Comparison of ENCODE assay signal across 13 mouse cellular contexts in the genomic region with DNA sequence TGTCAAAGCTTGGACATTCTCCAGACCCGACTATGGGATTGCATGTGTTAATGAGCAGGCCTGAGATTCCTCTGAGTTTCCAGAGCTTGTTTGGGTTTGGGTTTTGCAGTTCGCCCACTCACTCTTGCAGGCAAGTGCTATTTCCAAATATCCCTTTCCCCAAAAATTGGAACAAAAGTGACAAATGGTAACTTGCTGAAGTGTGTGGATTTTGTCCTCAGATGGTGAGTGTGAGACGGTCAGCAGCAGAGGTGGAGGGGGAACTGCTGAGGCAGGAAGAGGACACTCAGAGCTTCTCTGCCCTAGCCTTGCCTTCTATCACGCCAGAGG.
DNase-seq lines count a peak whose midpoint lies in the region; ATAC-seq and TF ChIP-seq lines count a peak whose summit lies in the region.
"Had no signal": no experiment of that assay in that cellular context is flagged by ENCODE, and none has a peak within 500 bp of the region (broad histone marks: within the 10 kb centered on the region; RNA-seq: fewer than 3 reads in every experiment).

No protein-coding gene starts in this region.

- no peaks in the 10 kb centered on the region for H3K27me3 ChIP-seq in heart, embryonic 11.5 days (ENCODE audit: control insufficient read depth, insufficient read depth, low read length)
- no peaks in the 10 kb centered on the region for H3K27me3 ChIP-seq in lung, embryonic 16.5 days (ENCODE audit: control insufficient read depth, insufficient read depth, low read depth, low read length)
- H3K27me3 ChIP-seq in heart, postnatal 0 days (ENCODE audit: control insufficient read depth, insufficient read depth, low read length): no peaks in the 10 kb centered on the region
- no peaks in the 10 kb centered on the region for H3K27me3 ChIP-seq in stomach, embryonic 14.5 days (ENCODE audit: control insufficient read depth, insufficient read depth, low read length)
- H3K27me3 ChIP-seq: midbrain, embryonic 15.5 days had no signal

- H3K9me3 ChIP-seq in heart, embryonic 11.5 days (replicated peaks; ENCODE audit: control insufficient read depth, low read length): no peaks in the 10 kb centered on the region
- no peaks in the 10 kb centered on the region for H3K9me3 ChIP-seq in lung, embryonic 16.5 days (ENCODE audit: control insufficient read depth, low read length)
- no peaks in the 10 kb centered on the region for H3K9me3 ChIP-seq in heart, postnatal 0 days (replicated peaks; ENCODE audit: control insufficient read depth, low read length)
- no peaks in the 10 kb centered on the region for H3K9me3 ChIP-seq in stomach, embryonic 14.5 days (ENCODE audit: control insufficient read depth, low read depth, low read length)
- H3K9me3 ChIP-seq: liver, embryonic 15.5 days; midbrain, embryonic 15.5 days had no signal

- H3K9ac ChIP-seq in heart, embryonic 11.5 days (ENCODE audit: low read depth, low read length): no peak overlapping the region
- H3K9ac ChIP-seq in lung, embryonic 16.5 days (ENCODE audit: low read length): no peak overlapping the region
- no peak overlapping the region for H3K9ac ChIP-seq in heart, postnatal 0 days (replicated peaks; ENCODE audit: low read depth, low read length)
- H3K9ac ChIP-seq in stomach, embryonic 14.5 days (replicated peaks; ENCODE audit: low read depth, low read length): no peak overlapping the region
- H3K9ac ChIP-seq: liver, embryonic 15.5 days; midbrain, embryonic 15.5 days had no signal

- DNase-seq in heart, adult 8-10 months (ENCODE audit: low spot score): no peak
- no peak for DNase-seq in lung, postnatal 25 days (ENCODE audit: low spot score)
- no peak for DNase-seq in heart, postnatal 0 days (ENCODE audit: low spot score)
- no peak for DNase-seq in kidney, adult 18-20 months
- DNase-seq in gastrocnemius, adult 8-10 months (ENCODE audit: low spot score in 2 of 2): no peak
- DNase-seq: cerebellum, adult 8-10 months; gastrocnemius, postnatal 14 days had no signal

- H3K4me1 ChIP-seq in heart, embryonic 11.5 days (ENCODE audit: control insufficient read depth, insufficient read depth, low read length): peaks cover 10% of the 10 kb centered on the region
- H3K4me1 ChIP-seq in lung, embryonic 16.5 days (replicated peaks; ENCODE audit: control insufficient read depth, insufficient read depth, low read length): peaks cover 12% of the 10 kb centered on the region; the same call in 1 of the 2 replicates
- peaks cover 33% of the 10 kb centered on the region for H3K4me1 ChIP-seq in heart, postnatal 0 days (ENCODE audit: control insufficient read depth, insufficient read depth)
- peaks cover 15% of the 10 kb centered on the region; the same call in 1 of the 2 replicates for H3K4me1 ChIP-seq in stomach, embryonic 14.5 days (ENCODE audit: control insufficient read depth, insufficient read depth, low read length)
- H3K4me1 ChIP-seq: liver, embryonic 15.5 days; midbrain, embryonic 15.5 days had no signal

- TF ChIP-seq CTCF in heart, postnatal 0 days (IDR thresholded peaks at IDR 0.05; ENCODE audit: low read depth): no peak

- TF ChIP-seq EP300 in heart, postnatal 0 days (IDR thresholded peaks at IDR 0.05; ENCODE audit: low read depth): no peak

- no peak overlapping the region for H3K4me3 ChIP-seq in heart, embryonic 11.5 days (ENCODE audit: low read depth, low read length)
- no peak overlapping the region for H3K4me3 ChIP-seq in lung, embryonic 16.5 days (ENCODE audit: low read length)
- no peak overlapping the region for H3K4me3 ChIP-seq in heart, postnatal 0 days (ENCODE audit: low read depth, low read length)
- no peak overlapping the region for H3K4me3 ChIP-seq in stomach, embryonic 14.5 days (ENCODE audit: low read depth, low read length)
- H3K4me3 ChIP-seq: liver, embryonic 15.5 days; midbrain, embryonic 15.5 days had no signal

- no peaks in the 10 kb centered on the region for H3K36me3 ChIP-seq in heart, embryonic 11.5 days (ENCODE audit: control insufficient read depth, insufficient read depth, low read length)
- no peaks in the 10 kb centered on the region for H3K36me3 ChIP-seq in lung, embryonic 16.5 days (ENCODE audit: control insufficient read depth, insufficient read depth, low read length)
- no peaks in the 10 kb centered on the region for H3K36me3 ChIP-seq in heart, postnatal 0 days (replicated peaks; ENCODE audit: control insufficient read depth, insufficient read depth, low read length)
- no peaks in the 10 kb centered on the region for H3K36me3 ChIP-seq in stomach, embryonic 14.5 days (ENCODE audit: control insufficient read depth, insufficient read depth, low read length)
- H3K36me3 ChIP-seq: liver, embryonic 15.5 days; midbrain, embryonic 15.5 days had no signal

- 39% methylated on average over 4 of the region's 4 CpGs for WGBS in heart, embryonic 11.5 days (ENCODE audit: insufficient replicate concordance)
- WGBS in lung, embryonic 16.5 days: 59% methylated on average over 4 of the region's 4 CpGs
- WGBS in heart, postnatal 0 days: 36% methylated on average over 4 of the region's 4 CpGs
- 41% methylated on average over 4 of the region's 4 CpGs for WGBS in stomach, embryonic 14.5 days

- ATAC-seq in heart, embryonic 11.5 days (replicated peaks; ENCODE audit: insufficient number of reproducible peaks, low FRiP score, low TSS enrichment): no peak
- peak; percentile 28; the same call in 1 of the 2 replicates for ATAC-seq in lung, embryonic 16.5 days (ENCODE audit: low read depth)
- no peak; the same call in 1 of the 2 replicates for ATAC-seq in heart, postnatal 0 days (ENCODE audit: insufficient read depth, low read depth)
- no peak; the same call in 1 of the 2 replicates for ATAC-seq in stomach, embryonic 14.5 days (ENCODE audit: insufficient number of reproducible peaks, insufficient read depth, low FRiP score, low read depth)
- ATAC-seq: hindbrain, postnatal 0 days; midbrain, embryonic 15.5 days had no signal

- H3K27ac ChIP-seq in heart, embryonic 11.5 days (ENCODE audit: low read depth, low read length): peak overlapping the region; percentile 35; the same call in 1 of the 2 replicates
- H3K27ac ChIP-seq in lung, embryonic 16.5 days (ENCODE audit: low read length): peak overlapping the region; percentile 80
- H3K27ac ChIP-seq in heart, postnatal 0 days (ENCODE audit: low read depth): peak overlapping the region; percentile 78
- peak overlapping the region; percentile 59 for H3K27ac ChIP-seq in stomach, embryonic 14.5 days (ENCODE audit: low read length)
- H3K27ac ChIP-seq: hindbrain, postnatal 0 days; liver, embryonic 15.5 days; midbrain, embryonic 15.5 days had no signal

- no peak overlapping the region for H3K4me2 ChIP-seq in heart, embryonic 11.5 days
- H3K4me2 ChIP-seq in lung, embryonic 16.5 days (ENCODE audit: low read depth, low read length): no peak overlapping the region
- no peak overlapping the region for H3K4me2 ChIP-seq in heart, postnatal 0 days (ENCODE audit: low read depth, low read length)
- H3K4me2 ChIP-seq in stomach, embryonic 14.5 days (replicated peaks; ENCODE audit: low read depth, low read length): no peak overlapping the region
- H3K4me2 ChIP-seq: liver, embryonic 15.5 days; midbrain, embryonic 15.5 days had no signal
